Mouse (Mus musculus) liver, adult 2 months (tissue): ENCODE measurements at regions not wholly inside any gene's neighbourhood (a gene's known extent, or its start where the extent isn't known, plus 50 kb on each side); places are given as distances from the start of the nearest gene placed in this dataset.

Experiments
- CTCF ChIP-seq: fragments of 200-500 bp; IDR thresholded peaks from 2 replicates; pipeline ENCODE4 v1.5.1; 2011; ENCODE audit warnings: low read depth, low read length, control low read depth
- POLR2A ChIP-seq: fragments of 200-500 bp; IDR thresholded peaks from 2 replicates; pipeline ENCODE4 v1.6.1; 2011; ENCODE audit warnings: low read length, control low read depth; ENCODE audit not compliant: insufficient read depth; ENCODE audit errors: extremely low read depth

- no peak for TF ChIP-seq POLR2A
- TF ChIP-seq CTCF, result no peak
Measured at GRCm38 (mm10) chr9:63075252-63075651, 73.5 kb downstream of the Skor1 start.
